Mouse (Mus musculus) lung, embryonic 15.5 days (tissue): ENCODE measurements around the gene Otud6a. TPM values are rescaled to one million over a fixed set of nuclear protein-coding genes. Genes with fewer than 3 reads are reported as not detected.
"Not testable (repeated sequence)": the region's sequence is repeated elsewhere in the genome, so short reads cannot be mapped to it uniquely, and the experiment has no call there.

ENCODE experiments used
- ATAC-seq: fragments of 200-750 bp; cut with Nextera tagmentation; 2 replicates; pipeline ENCODE4 v1.8.0; 2017; ENCODE audit warnings: moderate number of reproducible peaks, borderline replicate concordance; ENCODE audit not compliant: low FRiP score, low TSS enrichment; ENCODE audit errors: extremely low read depth
- H3K27ac ChIP-seq: fragments of 300-500 bp; sonication (generic); 2 replicates; pipeline ENCODE4 v1.5.1; 2015; ENCODE audit warnings: moderate library complexity, mild to moderate bottlenecking, inconsistent platforms
- H3K27me3 ChIP-seq: fragments of 300-500 bp; sonication (generic); 2 replicates; pipeline ENCODE4 v1.6.1; 2015; ENCODE audit warnings: inconsistent platforms
- H3K36me3 ChIP-seq: fragments of 300-500 bp; sonication (generic); 2 replicates; pipeline ENCODE4 v1.6.1; 2015; ENCODE audit warnings: inconsistent platforms
- H3K4me1 ChIP-seq: fragments of 300-500 bp; sonication (generic); 2 replicates; pipeline ENCODE4 v1.6.1; 2015; ENCODE audit warnings: inconsistent platforms
- H3K4me2 ChIP-seq: fragments of 300-500 bp; sonication (generic); 2 replicates; pipeline ENCODE4 v1.6.1; 2015; ENCODE audit warnings: inconsistent platforms, mild to moderate bottlenecking, moderate library complexity
- H3K4me3 ChIP-seq: fragments of 300-500 bp; sonication (generic); 2 replicates; pipeline ENCODE4 v1.5.1; 2015; ENCODE audit warnings: mild to moderate bottlenecking, inconsistent platforms
- H3K9ac ChIP-seq: fragments of 300-500 bp; sonication (generic); 2 replicates; pipeline ENCODE4 v1.6.1; 2015; ENCODE audit warnings: inconsistent platforms
- H3K9me3 ChIP-seq: fragments of 300-500 bp; sonication (generic); 2 replicates; pipeline ENCODE4 v1.6.1; 2016; ENCODE audit warnings: inconsistent platforms
- WGBS: fragments of 180-500 bp; shearing (Covaris S2); methylation state at CpG from one replicate; pipeline ENCODE4 v1.1.7; 2015; 5-methylcytosine and 5-hydroxymethylcytosine counted together
- polyA plus RNA-seq: library from polyadenylated mRNA; unstranded; fragments of >200 nt; fragmentation: Nextera tagmentation; extraction: Ambion mirVana; gene quantifications from 2 replicates; pipeline ENCODE4 v1.2.1, GENCODE M21; 2015

Otud6a gene
- polyA plus RNA-seq = not detected in 2 replicates

DNA sequence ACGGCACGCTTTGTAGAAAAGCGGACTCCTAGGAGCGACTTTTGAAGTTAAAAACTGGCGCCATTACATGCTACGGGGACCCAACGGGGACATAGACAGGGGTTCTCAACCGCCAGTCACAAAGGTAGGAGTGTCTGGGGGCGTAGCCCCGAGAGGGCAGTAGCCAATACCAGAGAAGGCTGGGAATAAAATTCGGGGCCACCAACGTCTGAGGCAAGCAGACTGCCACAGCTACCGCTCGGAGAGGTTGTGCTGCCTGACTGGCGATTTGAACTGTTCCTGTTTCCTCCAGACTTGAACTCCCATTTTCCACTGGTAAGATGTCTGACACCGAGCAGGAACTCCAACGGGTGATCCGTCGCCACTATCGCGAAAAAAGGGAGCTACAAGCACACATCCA lies at the start of gene Otud6a:
Gene Otud6a (plus strand): TSS at position 321 of the 400 bp plus-strand sequence.
- Histone ChIP-seq H3K9ac (no peak within 1 kb of the TSS), H3K4me1 (no peaks in the 10 kb centered on the region), H3K4me3 (no peak within 1 kb of the TSS), H3K4me2 (no peak within 1 kb of the TSS), H3K36me3 (no peaks in the 10 kb centered on the region), H3K27ac (no peak within 1 kb of the TSS), H3K9me3 (no peaks in the 10 kb centered on the region), H3K27me3 (0 out of 2 replicates have a peak, but pooled peaks cover 3% of the 10 kb centered on the region)
- WGBS = 89% methylated on average over 21 of the region's 21 CpGs
- ATAC-seq = no peak

- Histone ChIP-seq H3K9ac (no peak overlapping the region), H3K9me3 (no peaks in the 10 kb centered on the region), H3K4me3 (no peak overlapping the region), H3K4me1 (no peaks in the 10 kb centered on the region), H3K27me3 (no peaks in the 10 kb centered on the region), H3K4me2 (no peak overlapping the region), H3K36me3 (no peaks in the 10 kb centered on the region), H3K27ac (no peak overlapping the region)
- 77% methylated on average over 1 of the region's 1 CpGs for WGBS
- no peak for ATAC-seq
Observed at GRCm38 (mm10) chrX:100389887-100390286, 38.9 kb upstream of the Otud6a start.

DNA sequence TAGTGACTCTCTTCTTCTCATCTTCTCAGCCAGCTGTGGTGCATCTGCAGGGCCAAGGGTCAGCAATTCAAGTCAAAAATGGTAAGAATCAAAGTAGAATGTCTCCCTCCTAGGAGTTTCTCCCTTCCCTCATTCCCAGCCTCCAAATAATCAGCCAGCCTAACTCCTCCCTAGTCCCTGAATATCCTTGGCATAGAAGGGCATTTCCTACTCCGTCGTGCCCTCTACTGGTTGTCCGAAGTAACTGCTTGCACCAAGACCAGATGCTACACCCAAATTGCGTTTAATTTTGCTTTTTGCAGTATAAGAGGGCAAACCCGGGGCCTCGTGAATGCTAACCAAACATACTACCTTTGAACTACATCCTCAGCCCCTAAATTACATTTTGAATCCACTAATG lies 36.5 kb upstream of the Otud6a start:
- no peaks in the 10 kb centered on the region for H3K4me1 ChIP-seq
- H3K27ac ChIP-seq = no peak overlapping the region
- H3K9me3 ChIP-seq = no peaks in the 10 kb centered on the region
- no peak for ATAC-seq
- 31% methylated on average over 6 of the region's 6 CpGs for WGBS
- no peak overlapping the region for H3K4me2 ChIP-seq
- H3K36me3 ChIP-seq = no peaks in the 10 kb centered on the region
- H3K4me3 ChIP-seq = no peak overlapping the region
- H3K9ac ChIP-seq = no peak overlapping the region
- H3K27me3 ChIP-seq = no peaks in the 10 kb centered on the region

- Histone ChIP-seq H3K4me3 (no peak overlapping the region), H3K4me1 (no peaks in the 10 kb centered on the region), H3K4me2 (no peak overlapping the region), H3K9ac (no peak overlapping the region), H3K27ac (no peak overlapping the region), H3K27me3 (no peaks in the 10 kb centered on the region), H3K36me3 (no peaks in the 10 kb centered on the region), H3K9me3 (no peaks in the 10 kb centered on the region)
- 74% methylated on average over 7 of the region's 7 CpGs for WGBS
- ATAC-seq = no peak
Observed at GRCm38 (mm10) chrX:100394223-100394861, 34.5 kb upstream of the Otud6a start.

DNA sequence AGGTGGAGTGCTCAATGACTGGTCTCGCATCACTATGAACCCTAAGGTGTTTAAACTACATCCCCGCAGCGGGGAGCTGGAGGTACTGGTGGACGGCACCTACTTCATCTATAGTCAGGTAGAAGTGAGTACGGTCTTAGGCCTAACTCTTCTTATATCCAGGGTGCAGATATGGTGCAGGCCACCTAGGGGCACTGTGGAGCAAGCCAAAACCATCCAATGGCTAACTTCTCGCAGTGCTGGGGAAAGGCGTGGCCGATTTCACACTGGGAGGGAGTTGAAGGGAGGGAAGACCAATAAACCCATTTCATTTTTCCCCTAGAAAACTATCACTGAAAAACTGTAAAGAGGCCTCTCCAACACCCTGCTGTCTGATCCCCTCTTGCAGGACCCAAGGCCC lies 33.8 kb upstream of the Otud6a start:
- H3K27ac ChIP-seq = no peak overlapping the region
- H3K36me3 ChIP-seq = no peaks in the 10 kb centered on the region
- H3K4me3 ChIP-seq = no peak overlapping the region
- 88% methylated on average over 8 of the region's 8 CpGs for WGBS
- H3K4me2 ChIP-seq = no peak overlapping the region
- H3K27me3 ChIP-seq = no peaks in the 10 kb centered on the region
- H3K9ac ChIP-seq = no peak overlapping the region
- no peaks in the 10 kb centered on the region for H3K9me3 ChIP-seq
- H3K4me1 ChIP-seq = no peaks in the 10 kb centered on the region
- no peak for ATAC-seq

DNA sequence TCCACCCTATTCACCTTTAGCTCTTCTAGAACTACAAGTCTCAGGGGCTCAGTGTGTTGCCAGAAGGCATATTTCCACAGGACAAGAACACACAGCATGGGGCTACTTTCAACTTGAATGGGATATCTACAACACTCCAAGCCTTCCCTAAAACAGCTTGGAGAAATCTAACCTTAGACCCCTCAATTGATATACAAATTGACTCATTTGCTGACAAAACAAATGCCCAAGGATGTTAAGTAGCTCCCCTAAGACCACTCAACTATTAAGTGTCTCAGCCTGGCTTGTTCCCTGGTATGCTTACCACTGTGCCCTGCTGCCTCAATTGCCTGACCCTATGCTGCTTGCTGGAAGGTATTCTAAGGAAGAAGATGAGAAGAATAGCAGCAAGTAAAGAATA lies 27.9 kb upstream of the Otud6a start:
- no peak for ATAC-seq
- no peak overlapping the region for H3K4me3 ChIP-seq
- no peak overlapping the region for H3K9ac ChIP-seq

GRCm38 (mm10) chrX:100401657-100402056 lies 27.2 kb upstream of the Otud6a start:
- Histone ChIP-seq H3K36me3 (no peaks in the 10 kb centered on the region), H3K4me2 (no peak overlapping the region), H3K4me1 (no peaks in the 10 kb centered on the region), H3K9ac (no peak overlapping the region), H3K27ac (no peak overlapping the region), H3K4me3 (no peak overlapping the region), H3K9me3 (no peaks in the 10 kb centered on the region), H3K27me3 (0 out of 2 replicates have a peak, but pooled peaks cover 2% of the 10 kb centered on the region)
- WGBS = 79% methylated on average over 5 of the region's 5 CpGs
- no peak for ATAC-seq

More for the DNA sequence above, 27.9 kb upstream of the Otud6a start:
- Histone ChIP-seq H3K27me3 (0 out of 2 replicates have a peak, but pooled peaks cover 2% of the 10 kb centered on the region), H3K4me2 (no peak overlapping the region), H3K36me3 (no peaks in the 10 kb centered on the region), H3K4me1 (no peaks in the 10 kb centered on the region), H3K27ac (no peak overlapping the region), H3K9me3 (no peaks in the 10 kb centered on the region)

DNA sequence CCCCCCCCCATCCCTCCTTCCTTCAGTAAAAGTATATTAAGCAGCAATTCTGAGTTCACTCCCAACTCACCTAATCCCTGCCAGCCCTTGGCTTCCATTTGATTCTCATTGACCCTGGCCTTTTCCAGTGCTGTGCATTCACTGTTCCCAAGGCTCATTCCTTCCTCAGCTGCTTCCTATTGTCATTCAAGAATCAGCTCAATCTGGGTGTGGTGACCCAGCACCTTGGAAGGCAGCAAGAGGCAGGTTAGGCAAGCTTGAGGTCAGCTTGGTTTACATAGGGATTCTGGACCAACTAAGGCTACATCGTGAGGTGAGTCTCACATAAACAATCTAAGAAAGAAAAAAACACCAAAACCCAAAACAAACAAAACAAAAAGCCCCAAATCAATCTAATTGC lies 19.6 kb upstream of the Otud6a start:
- Histone ChIP-seq H3K9me3 (no peaks in the 10 kb centered on the region), H3K27ac (no peak overlapping the region), H3K36me3 (no peaks in the 10 kb centered on the region), H3K27me3 (no peaks in the 10 kb centered on the region), H3K9ac (no peak overlapping the region), H3K4me1 (no peaks in the 10 kb centered on the region), H3K4me3 (no peak overlapping the region), H3K4me2 (no peak overlapping the region)
- WGBS = 47% methylated on average over 1 of the region's 1 CpGs
- ATAC-seq = no peak

- 0 out of 2 replicates have a peak, but pooled peaks cover 3% of the 10 kb centered on the region for H3K27me3 ChIP-seq
- WGBS = 52% methylated on average over 3 of the region's 3 CpGs
- no peaks in the 10 kb centered on the region for H3K36me3 ChIP-seq
- H3K4me2 ChIP-seq = no peak overlapping the region
- no peak for ATAC-seq
- H3K4me1 ChIP-seq = no peaks in the 10 kb centered on the region
- H3K9me3 ChIP-seq = no peaks in the 10 kb centered on the region
- no peak overlapping the region for H3K9ac ChIP-seq
- no peak overlapping the region for H3K27ac ChIP-seq
- H3K4me3 ChIP-seq = no peak overlapping the region
Observed at GRCm38 (mm10) chrX:100432311-100432710, 3.5 kb downstream of the Otud6a start.

DNA sequence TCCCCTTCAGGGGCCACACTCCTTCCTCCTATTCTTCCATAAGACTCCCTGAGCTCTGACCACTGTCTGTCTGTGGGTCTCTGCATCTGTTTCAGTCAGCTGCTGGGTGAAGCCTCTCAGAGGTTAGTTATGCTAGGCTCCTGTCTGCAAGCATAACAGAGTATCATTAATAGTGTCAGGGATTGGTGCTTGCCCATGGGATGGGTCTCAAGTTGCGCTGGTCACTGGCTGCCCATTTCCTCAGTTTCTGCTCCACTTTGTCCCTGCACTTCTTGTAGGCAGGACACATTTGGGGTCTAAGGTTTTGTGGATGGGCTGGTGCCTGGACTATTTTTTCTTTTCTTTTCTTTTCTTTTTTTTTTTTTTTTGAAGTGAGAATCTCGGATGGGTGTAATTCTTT lies 13.8 kb downstream of the Otud6a start, which contains the start of gene Awat2:
Gene Awat2 (minus strand): TSS at position 101 of the 400 bp plus-strand sequence.
- ATAC-seq, H3K27ac ChIP-seq, H3K4me3 ChIP-seq, H3K27me3 ChIP-seq, H3K36me3 ChIP-seq, H3K9ac ChIP-seq, H3K4me1 ChIP-seq, H3K9me3 ChIP-seq, H3K4me2 ChIP-seq: not testable (repeated sequence)
- WGBS = 90% methylated on average over 2 of the region's 2 CpGs

DNA sequence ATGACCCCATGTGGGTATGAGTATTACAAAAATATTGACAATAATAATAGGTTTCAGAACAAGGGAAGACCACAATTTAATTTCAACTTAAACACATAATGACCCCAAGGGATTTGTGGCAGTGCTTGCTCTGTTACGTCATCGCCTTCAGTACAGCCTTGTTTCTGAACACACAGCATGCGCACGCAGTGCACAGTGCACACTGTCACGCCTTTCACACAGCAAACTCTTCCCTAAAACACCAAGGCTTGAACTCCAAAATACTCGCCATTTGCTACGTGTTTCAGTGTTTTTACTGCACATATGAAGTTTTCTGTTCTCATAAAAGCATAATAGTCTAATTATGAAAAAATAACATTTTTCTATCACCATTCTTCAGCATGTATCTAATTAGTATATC lies 14.7 kb downstream of the Otud6a start:
- Histone ChIP-seq H3K36me3 (no peaks in the 10 kb centered on the region), H3K4me3 (no peak overlapping the region), H3K9me3 (no peaks in the 10 kb centered on the region), H3K27me3 (no peaks in the 10 kb centered on the region), H3K4me1 (no peaks in the 10 kb centered on the region), H3K4me2 (no peak overlapping the region), H3K9ac (no peak overlapping the region), H3K27ac (no peak overlapping the region)
- 87% methylated on average over 7 of the region's 7 CpGs for WGBS
- no peak for ATAC-seq

GRCm38 (mm10) chrX:100468047-100468446 lies 39.2 kb downstream of the Otud6a start:
- ATAC-seq = no peak
- no peak overlapping the region for H3K4me3 ChIP-seq
- no peak overlapping the region for H3K9ac ChIP-seq
- no peaks in the 10 kb centered on the region for H3K9me3 ChIP-seq
- no peaks in the 10 kb centered on the region for H3K4me1 ChIP-seq
- no peaks in the 10 kb centered on the region for H3K36me3 ChIP-seq
- 0 out of 2 replicates have a peak, but pooled peaks cover 7% of the 10 kb centered on the region for H3K27me3 ChIP-seq
- WGBS = 64% methylated on average over 4 of the region's 4 CpGs
- H3K27ac ChIP-seq = no peak overlapping the region
- no peak overlapping the region for H3K4me2 ChIP-seq

DNA sequence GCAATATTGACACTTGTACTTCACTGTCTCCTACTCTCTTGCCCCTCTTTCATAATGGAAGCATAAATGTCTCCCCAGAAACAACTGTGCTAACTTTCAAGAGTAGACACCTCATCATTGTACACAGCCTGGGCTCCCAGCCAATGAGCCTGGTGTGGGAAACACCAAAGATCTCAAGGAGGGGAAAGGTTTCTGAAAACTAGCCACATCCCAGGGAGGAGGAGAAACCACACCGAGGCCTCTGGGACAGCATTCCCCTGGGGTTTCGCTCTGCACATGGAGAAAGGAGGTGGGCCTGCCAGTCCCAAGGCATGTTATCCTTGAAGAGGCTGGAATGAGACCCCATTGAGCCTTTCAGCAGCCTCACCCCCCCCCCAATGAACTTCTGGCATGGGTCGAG lies 41.3 kb downstream of the Otud6a start:
- 53% methylated on average over 3 of the region's 3 CpGs for WGBS
- Histone ChIP-seq H3K4me3 (no peak overlapping the region), H3K9me3 (no peaks in the 10 kb centered on the region), H3K4me2 (no peak overlapping the region), H3K27ac (no peak overlapping the region), H3K9ac (no peak overlapping the region), H3K4me1 (no peaks in the 10 kb centered on the region), H3K27me3 (peaks cover 7% of the 10 kb centered on the region), H3K36me3 (no peaks in the 10 kb centered on the region)
- ATAC-seq = no peak
